Mouse (Mus musculus): Measurements from ENCODE around the gene Ppp1r13b. TPM values are rescaled to one million over a fixed set of nuclear protein-coding genes. Genes with fewer than 3 reads are reported as not detected.

Ppp1r13b gene
- polyA plus RNA-seq, 1 experiment from 2014 or later, result 6.3 TPM

GRCm38 (mm10) chr12:111908997-111909550, 1.2 kb upstream of the Ppp1r13b start:
- WGBS, result 74% methylated on average over 11 of the region's 11 CpGs
- no peaks in the 10 kb centered on the region for H3K9me3 ChIP-seq (ENCODE audit: control insufficient read depth, low read length)
- H3K4me2 ChIP-seq, result no peak overlapping the region
- H3K27ac ChIP-seq (ENCODE audit: low read depth, low read length), result no peak overlapping the region
- DNase-seq (ENCODE audit: low spot score, missing footprints) (no peak), ATAC-seq (ENCODE audit: low FRiP score) (no peak)
- H3K4me3 ChIP-seq (ENCODE audit: low read depth, low read length), result no peak overlapping the region
- H3K9ac ChIP-seq (ENCODE audit: low read length), result no peak overlapping the region
- peaks cover 3% of the 10 kb centered on the region; the same call in 1 of the 2 replicates for H3K4me1 ChIP-seq (ENCODE audit: control insufficient read depth, insufficient read depth, low read length)
- H3K27me3 ChIP-seq (ENCODE audit: control insufficient read depth, insufficient read depth, low read length), result peaks cover 20% of the 10 kb centered on the region
- no peaks in the 10 kb centered on the region for H3K36me3 ChIP-seq (ENCODE audit: control insufficient read depth, insufficient read depth, low read length)

GRCm38 (mm10) chr12:111907421-111907891, 454 bp downstream of the Ppp1r13b start:
- Histone ChIP-seq H3K4me3 (ENCODE audit: low read depth, low read length) (peak overlapping the region; percentile 70), H3K27ac (ENCODE audit: low read depth, low read length) (peak overlapping the region; percentile 32; the same call in 1 of the 2 replicates), H3K27me3 (ENCODE audit: control insufficient read depth, insufficient read depth, low read length) (peaks cover 20% of the 10 kb centered on the region), H3K36me3 (ENCODE audit: control insufficient read depth, insufficient read depth, low read length) (no peaks in the 10 kb centered on the region), H3K4me1 (ENCODE audit: control insufficient read depth, insufficient read depth, low read length) (peaks cover 3% of the 10 kb centered on the region; the same call in 1 of the 2 replicates), H3K4me2 (peak overlapping the region; percentile 98), H3K9me3 (ENCODE audit: control insufficient read depth, low read length) (no peaks in the 10 kb centered on the region), H3K9ac (ENCODE audit: low read length) (peak overlapping the region; percentile 61)
- peak; percentile 95 for DNase-seq (ENCODE audit: low spot score, missing footprints)
- under 1% methylated on average over 33 of the region's 63 CpGs for WGBS
- ATAC-seq (ENCODE audit: low FRiP score), result peak; percentile 67; the same call in 1 of the 2 replicates

GRCm38 (mm10) chr12:111906309-111906875, 1.5 kb downstream of the Ppp1r13b start:
- Histone ChIP-seq H3K4me3 (ENCODE audit: low read depth, low read length) (no peak overlapping the region), H3K9me3 (ENCODE audit: control insufficient read depth, low read length) (no peaks in the 10 kb centered on the region), H3K36me3 (ENCODE audit: control insufficient read depth, insufficient read depth, low read length) (no peaks in the 10 kb centered on the region), H3K9ac (ENCODE audit: low read length) (no peak overlapping the region), H3K27ac (ENCODE audit: low read depth, low read length) (no peak overlapping the region), H3K4me1 (ENCODE audit: control insufficient read depth, insufficient read depth, low read length) (peaks cover 3% of the 10 kb centered on the region; the same call in 1 of the 2 replicates), H3K27me3 (ENCODE audit: control insufficient read depth, insufficient read depth, low read length) (peaks cover 20% of the 10 kb centered on the region), H3K4me2 (no peak overlapping the region)
- 47% methylated on average over 5 of the region's 5 CpGs for WGBS
- peak; percentile 92 for DNase-seq (ENCODE audit: low spot score, missing footprints)
- no peak for ATAC-seq (ENCODE audit: low FRiP score)

GRCm38 (mm10) chr12:111902488-111902887, 5.4 kb downstream of the Ppp1r13b start:
- peak; percentile 59 for DNase-seq (ENCODE audit: low spot score, missing footprints)
- Histone ChIP-seq H3K4me2 (no peak overlapping the region), H3K9me3 (ENCODE audit: control insufficient read depth, low read length) (no peaks in the 10 kb centered on the region), H3K36me3 (ENCODE audit: control insufficient read depth, insufficient read depth, low read length) (no peaks in the 10 kb centered on the region), H3K9ac (ENCODE audit: low read length) (no peak overlapping the region), H3K4me3 (ENCODE audit: low read depth, low read length) (no peak overlapping the region), H3K27ac (ENCODE audit: low read depth, low read length) (no peak overlapping the region), H3K27me3 (ENCODE audit: control insufficient read depth, insufficient read depth, low read length) (peaks cover 6% of the 10 kb centered on the region; the same call in 1 of the 2 replicates), H3K4me1 (ENCODE audit: control insufficient read depth, insufficient read depth, low read length) (peaks cover 3% of the 10 kb centered on the region; the same call in 1 of the 2 replicates)
- WGBS, result 76% methylated on average over 7 of the region's 7 CpGs
- no peak for ATAC-seq (ENCODE audit: low FRiP score)

GRCm38 (mm10) chr12:111901105-111901875, 6.6 kb downstream of the Ppp1r13b start:
- Histone ChIP-seq H3K9me3 (ENCODE audit: control insufficient read depth, low read length) (no peaks in the 10 kb centered on the region), H3K27me3 (ENCODE audit: control insufficient read depth, insufficient read depth, low read length) (peaks cover under 1% of the 10 kb centered on the region; the same call in 1 of the 2 replicates), H3K4me3 (ENCODE audit: low read depth, low read length) (no peak overlapping the region), H3K4me1 (ENCODE audit: control insufficient read depth, insufficient read depth, low read length) (no peaks in the 10 kb centered on the region), H3K27ac (ENCODE audit: low read depth, low read length) (no peak overlapping the region), H3K4me2 (no peak overlapping the region), H3K9ac (ENCODE audit: low read length) (no peak overlapping the region), H3K36me3 (ENCODE audit: control insufficient read depth, insufficient read depth, low read length) (no peaks in the 10 kb centered on the region)
- 75% methylated on average over 12 of the region's 12 CpGs for WGBS
- no peak for ATAC-seq (ENCODE audit: low FRiP score)
- DNase-seq (ENCODE audit: low spot score, missing footprints), result no peak

DNA sequence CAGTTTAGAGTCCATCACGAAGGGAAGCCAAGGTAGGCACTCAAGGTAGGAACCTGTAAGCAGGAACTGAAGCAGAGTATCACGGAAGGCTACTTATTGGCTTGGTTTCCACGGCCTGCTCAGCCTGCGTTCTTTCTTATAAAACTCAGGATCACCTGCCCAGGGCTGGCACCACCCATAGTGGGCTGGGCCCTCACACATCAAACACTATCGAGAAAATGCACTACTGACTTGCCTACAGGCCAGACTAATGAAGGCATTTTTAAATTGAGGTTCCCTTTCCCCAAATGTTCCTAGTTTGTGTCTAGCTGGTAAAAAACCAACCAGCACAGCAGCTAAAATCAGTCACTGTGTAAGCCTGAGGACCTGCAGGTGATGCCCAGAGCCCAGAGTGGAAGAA, 8.3 kb downstream of the Ppp1r13b start:
- H3K4me1 ChIP-seq (ENCODE audit: control insufficient read depth, insufficient read depth, low read length), result no peaks in the 10 kb centered on the region
- no peak for DNase-seq (ENCODE audit: low spot score, missing footprints)
- ATAC-seq (ENCODE audit: low FRiP score), result no peak
- no peak overlapping the region for H3K4me2 ChIP-seq
- no peak overlapping the region for H3K4me3 ChIP-seq (ENCODE audit: low read depth, low read length)
- no peaks in the 10 kb centered on the region for H3K36me3 ChIP-seq (ENCODE audit: control insufficient read depth, insufficient read depth, low read length)
- H3K27ac ChIP-seq (ENCODE audit: low read depth, low read length), result no peak overlapping the region
- H3K27me3 ChIP-seq (ENCODE audit: control insufficient read depth, insufficient read depth, low read length), result no peaks in the 10 kb centered on the region
- 83% methylated on average over 5 of the region's 5 CpGs for WGBS
- H3K9me3 ChIP-seq (ENCODE audit: control insufficient read depth, low read length), result no peaks in the 10 kb centered on the region
- no peak overlapping the region for H3K9ac ChIP-seq (ENCODE audit: low read length)

DNA sequence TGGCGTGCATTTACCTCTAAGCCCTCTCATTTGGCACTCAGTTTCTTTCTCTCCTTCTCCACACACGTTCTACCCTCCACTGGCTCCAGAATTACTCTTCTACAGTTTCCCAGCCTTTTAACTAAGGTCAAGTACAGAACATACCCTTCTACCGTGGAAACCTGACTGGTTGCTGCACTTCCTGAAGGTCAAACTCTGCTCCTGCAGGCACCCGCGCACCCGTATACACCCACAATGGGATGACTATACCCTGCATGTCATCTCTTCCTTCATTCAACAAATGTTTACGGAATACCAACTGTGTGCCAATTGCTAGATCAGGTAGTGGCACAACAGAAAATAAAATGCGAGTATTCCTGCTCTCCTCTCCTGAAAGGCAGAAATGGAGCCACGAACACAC, 9.2 kb downstream of the Ppp1r13b start:
- DNase-seq (ENCODE audit: low spot score, missing footprints), result peak; percentile 74
- Histone ChIP-seq H3K9me3 (ENCODE audit: control insufficient read depth, low read length) (no peaks in the 10 kb centered on the region), H3K27me3 (ENCODE audit: control insufficient read depth, insufficient read depth, low read length) (no peaks in the 10 kb centered on the region), H3K4me1 (ENCODE audit: control insufficient read depth, insufficient read depth, low read length) (no peaks in the 10 kb centered on the region), H3K4me2 (no peak overlapping the region), H3K9ac (ENCODE audit: low read length) (no peak overlapping the region), H3K27ac (ENCODE audit: low read depth, low read length) (no peak overlapping the region), H3K4me3 (ENCODE audit: low read depth, low read length) (no peak overlapping the region), H3K36me3 (ENCODE audit: control insufficient read depth, insufficient read depth, low read length) (no peaks in the 10 kb centered on the region)
- no peak for ATAC-seq (ENCODE audit: low FRiP score)
- WGBS, result 85% methylated on average over 9 of the region's 9 CpGs

GRCm38 (mm10) chr12:111896908-111897661, 10.8 kb downstream of the Ppp1r13b start:
- H3K27me3 ChIP-seq (ENCODE audit: control insufficient read depth, insufficient read depth, low read length), result no peaks in the 10 kb centered on the region
- 69% methylated on average over 7 of the region's 7 CpGs for WGBS
- no peaks in the 10 kb centered on the region for H3K4me1 ChIP-seq (ENCODE audit: control insufficient read depth, insufficient read depth, low read length)
- DNase-seq (ENCODE audit: low spot score, missing footprints), result peak; percentile 39
- no peak overlapping the region for H3K4me2 ChIP-seq
- no peaks in the 10 kb centered on the region for H3K36me3 ChIP-seq (ENCODE audit: control insufficient read depth, insufficient read depth, low read length)
- no peak overlapping the region for H3K4me3 ChIP-seq (ENCODE audit: low read depth, low read length)
- no peaks in the 10 kb centered on the region for H3K9me3 ChIP-seq (ENCODE audit: control insufficient read depth, low read length)
- no peak overlapping the region for H3K27ac ChIP-seq (ENCODE audit: low read depth, low read length)
- H3K9ac ChIP-seq (ENCODE audit: low read length), result no peak overlapping the region
- no peak for ATAC-seq (ENCODE audit: low FRiP score)

Data from midbrain, embryonic 11.5 days (tissue).